Mouse (Mus musculus) stomach, embryonic 14.5 days (tissue): ENCODE results near the gene Akr1b10. TPM values are rescaled to one million over a fixed set of nuclear protein-coding genes. Genes with fewer than 3 reads are reported as not detected.

Source experiments
- polyA plus RNA-seq: library from polyadenylated mRNA; unstranded; fragments of >200 nt; fragmentation: Nextera tagmentation; extraction: Ambion mirVana; gene quantifications from 2 replicates; pipeline ENCODE4 v1.2.1, GENCODE M21; 2014

Gene Akr1b10
- polyA plus RNA-seq, 1 experiment from 2014 or later = 22.9 TPM

Other genes starting within 250 kb of the Akr1b10 start
- gene Slc35b4, start 207.1 kb upstream of the Akr1b10 start, polyA plus RNA-seq = 44.8 and 46.1 TPM in 2 replicates
- gene Akr1b3, start 66.7 kb upstream of the Akr1b10 start, polyA plus RNA-seq = 130 and 134 TPM in 2 replicates
- gene Akr1b8, start 30.1 kb upstream of the Akr1b10 start, polyA plus RNA-seq = 6.6 and 8.0 TPM in 2 replicates
- gene Akr1b7, start 28.1 kb downstream of the Akr1b10 start, polyA plus RNA-seq = not detected in 2 replicates
- 33.6 and 34.4 TPM in 2 replicates for gene Bpgm, start 92.0 kb downstream of the Akr1b10 start, polyA plus RNA-seq
- 366 and 368 TPM in 2 replicates for gene Cald1, start 214.3 kb downstream of the Akr1b10 start, polyA plus RNA-seq